Mouse (Mus musculus) embryonic facial prominence, embryonic 12.5 days (tissue): ENCODE measurements at regions not wholly inside any gene's neighbourhood (a gene's known extent, or its start where the extent isn't known, plus 50 kb on each side); places are given as distances from the start of the nearest gene placed in this dataset.
"Not testable (repeated sequence)": the region's sequence is repeated elsewhere in the genome, so short reads cannot be mapped to it uniquely, and the experiment has no call there.

ENCODE experiments used
- ATAC-seq: fragments of 200-750 bp; cut with Nextera tagmentation; 2 replicates; pipeline ENCODE4 v1.8.0; 2017; ENCODE audit not compliant: insufficient number of reproducible peaks, insufficient read depth, low FRiP score, low TSS enrichment
- H3K27ac ChIP-seq: fragments of 300-500 bp; sonication (generic); 2 replicates; pipeline ENCODE4 v1.5.1; 2016; ENCODE audit warnings: mild to moderate bottlenecking
- H3K27me3 ChIP-seq: fragments of 300-500 bp; sonication (generic); 2 replicates; pipeline ENCODE4 v1.6.1; 2016; ENCODE audit warnings: mild to moderate bottlenecking, moderate library complexity
- H3K36me3 ChIP-seq: fragments of 300-500 bp; sonication (generic); 2 replicates; pipeline ENCODE4 v1.6.1; 2016; ENCODE audit warnings: mild to moderate bottlenecking
- H3K4me1 ChIP-seq: fragments of 300-500 bp; sonication (generic); 2 replicates; pipeline ENCODE4 v1.6.1; 2016
- H3K4me2 ChIP-seq: fragments of 300-500 bp; sonication (generic); replicated peaks from 2 replicates; pipeline ENCODE4 v1.6.1; 2016; ENCODE audit warnings: mild to moderate bottlenecking, moderate library complexity
- H3K4me3 ChIP-seq: fragments of 300-500 bp; sonication (generic); 2 replicates; pipeline ENCODE4 v1.5.1; 2016; ENCODE audit warnings: mild to moderate bottlenecking
- H3K9ac ChIP-seq: fragments of 300-500 bp; sonication (generic); 2 replicates; pipeline ENCODE4 v1.6.1; 2016; ENCODE audit warnings: mild to moderate bottlenecking, moderate library complexity
- H3K9me3 ChIP-seq: fragments of 300-500 bp; sonication (generic); 2 replicates; pipeline ENCODE4 v1.6.1; 2016; ENCODE audit warnings: mild to moderate bottlenecking, moderate library complexity
- WGBS: fragments of 180-500 bp; shearing (Covaris S2); methylation state at CpG from one replicate; pipeline ENCODE4 v1.1.7; 2016; 5-methylcytosine and 5-hydroxymethylcytosine counted together

DNA sequence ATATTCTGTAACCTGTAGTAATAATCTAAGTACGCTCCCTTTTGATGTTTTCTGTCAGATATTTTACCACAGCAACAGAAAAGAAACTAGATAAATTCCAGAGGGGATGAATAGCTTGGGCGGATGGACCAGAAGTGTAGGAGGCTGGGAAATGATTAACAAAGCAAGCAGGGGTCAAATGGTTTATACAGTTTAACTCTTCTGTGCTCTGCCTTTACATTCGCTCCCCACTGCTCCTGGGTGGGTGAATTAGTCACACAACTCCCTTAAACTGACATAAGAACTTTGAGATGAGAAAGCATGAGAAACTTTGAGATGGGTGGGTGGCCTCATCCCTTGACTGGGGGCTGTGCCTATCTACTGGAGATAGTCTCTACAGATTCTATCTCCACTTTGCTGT, 235.4 kb upstream of the Rarb start:
- Histone ChIP-seq H3K4me1 (no peaks in the 10 kb centered on the region), H3K36me3 (no peaks in the 10 kb centered on the region), H3K4me2 (no peak overlapping the region), H3K9me3 (no peaks in the 10 kb centered on the region), H3K27me3 (no peaks in the 10 kb centered on the region), H3K4me3 (no peak overlapping the region), H3K27ac (no peak overlapping the region), H3K9ac (no peak overlapping the region)
- no peak for ATAC-seq
- 66% methylated on average over 3 of the region's 3 CpGs for WGBS

DNA sequence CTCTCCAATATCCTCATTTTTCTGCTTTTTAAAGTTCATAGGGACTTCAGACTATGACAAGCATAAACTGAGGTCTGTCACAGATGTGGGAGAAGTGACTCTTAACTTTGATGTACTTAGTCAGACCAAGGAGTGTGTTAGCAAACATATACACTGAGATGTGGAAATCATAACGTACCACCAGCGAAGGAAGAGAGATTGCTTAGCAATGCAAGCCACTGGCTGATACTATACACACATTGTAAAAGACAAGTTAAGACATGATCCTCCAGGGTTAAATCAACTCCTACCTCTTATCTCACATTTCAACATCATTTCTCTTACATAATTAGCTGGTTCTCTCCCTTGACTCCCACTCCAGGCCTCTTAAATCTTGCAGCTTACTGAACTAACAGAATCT, 227.9 kb upstream of the Rarb start:
- Histone ChIP-seq H3K9me3 (no peaks in the 10 kb centered on the region), H3K27ac (no peak overlapping the region), H3K4me1 (no peaks in the 10 kb centered on the region), H3K36me3 (no peaks in the 10 kb centered on the region), H3K4me3 (no peak overlapping the region), H3K9ac (no peak overlapping the region), H3K4me2 (no peak overlapping the region), H3K27me3 (no peaks in the 10 kb centered on the region)
- no peak for ATAC-seq
- WGBS = 74% methylated on average over 2 of the region's 2 CpGs

DNA sequence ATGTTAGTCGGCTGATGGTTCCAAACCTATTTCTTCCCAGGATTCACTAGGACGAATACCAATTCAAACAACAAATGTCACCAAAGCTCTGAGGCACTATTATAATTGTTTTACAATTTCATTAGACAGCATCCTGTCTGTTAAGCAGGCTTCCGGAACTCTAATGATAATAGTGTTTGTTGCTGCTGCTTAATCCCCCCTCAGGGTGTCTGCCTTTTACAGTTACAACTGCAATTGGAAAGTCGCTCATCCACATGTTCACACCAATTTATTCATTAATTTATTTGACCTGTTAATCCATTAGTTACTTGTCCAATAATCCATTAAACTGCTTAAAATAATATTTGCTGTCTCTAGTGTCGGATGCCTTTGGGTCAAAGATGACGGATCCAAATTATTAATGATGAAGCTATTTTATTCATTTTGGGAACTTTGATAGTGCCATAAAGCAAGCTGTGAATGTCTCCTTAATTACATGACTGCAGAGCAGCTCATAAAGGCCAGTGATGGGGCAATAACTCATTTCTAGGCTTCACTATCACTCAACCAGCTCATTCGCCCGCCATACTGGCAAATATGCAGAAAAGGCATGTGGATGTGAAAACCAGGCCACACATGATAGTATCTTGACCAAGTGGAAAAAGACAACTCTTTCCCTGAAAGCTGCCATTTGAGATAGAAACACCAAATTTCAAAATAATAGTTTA, 226.6 kb upstream of the Rarb start:
- no peaks in the 10 kb centered on the region for H3K9me3 ChIP-seq
- H3K9ac ChIP-seq = no peak overlapping the region

DNA sequence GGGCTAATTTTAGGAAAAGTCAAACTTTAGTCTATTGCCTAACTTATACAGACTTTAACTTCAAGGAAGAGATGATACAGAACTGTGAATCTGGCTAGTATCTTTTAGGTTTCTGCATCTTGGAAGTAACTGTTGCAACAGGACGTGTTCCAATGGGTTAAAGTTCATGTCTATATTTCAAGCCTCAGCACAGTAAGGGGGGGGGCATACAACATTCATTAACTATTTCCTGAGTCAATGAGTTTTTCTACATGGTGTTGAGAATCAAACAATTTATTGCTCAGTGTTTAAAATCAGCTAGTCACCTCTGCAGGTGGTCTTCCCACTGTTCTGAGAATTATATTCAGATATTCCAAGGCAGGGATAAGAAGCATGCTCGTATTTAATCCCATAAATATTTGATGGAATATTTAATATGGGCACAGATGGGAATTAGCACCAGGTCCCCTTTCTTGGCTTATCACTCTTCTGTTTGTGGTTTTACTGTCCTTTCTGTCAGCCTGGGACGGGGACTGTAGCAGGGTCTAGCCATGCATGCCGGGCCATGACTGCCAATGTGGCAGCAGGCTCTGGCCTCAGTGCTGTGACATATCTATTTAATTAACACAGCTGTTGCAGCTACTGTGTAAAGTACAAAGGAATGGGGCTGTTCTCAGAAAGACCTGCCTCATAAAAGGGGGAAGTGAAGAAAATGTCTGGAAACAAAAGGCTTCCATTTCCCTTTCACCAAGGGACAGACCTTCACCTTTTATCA, 201.8 kb upstream of the Rarb start:
- Histone ChIP-seq H3K27ac (no peak overlapping the region), H3K4me3 (no peak overlapping the region), H3K27me3 (no peaks in the 10 kb centered on the region), H3K9me3 (no peaks in the 10 kb centered on the region), H3K4me1 (no peaks in the 10 kb centered on the region), H3K9ac (no peak overlapping the region), H3K36me3 (no peaks in the 10 kb centered on the region), H3K4me2 (no peak overlapping the region)
- 63% methylated on average over 4 of the region's 4 CpGs for WGBS
- no peak for ATAC-seq

More for the DNA sequence above, 226.6 kb upstream of the Rarb start:
- WGBS = 86% methylated on average over 8 of the region's 8 CpGs
- Histone ChIP-seq H3K36me3 (no peaks in the 10 kb centered on the region), H3K4me2 (no peak overlapping the region), H3K4me3 (no peak overlapping the region), H3K27ac (no peak overlapping the region), H3K27me3 (no peaks in the 10 kb centered on the region), H3K4me1 (no peaks in the 10 kb centered on the region)
- ATAC-seq = no peak

DNA sequence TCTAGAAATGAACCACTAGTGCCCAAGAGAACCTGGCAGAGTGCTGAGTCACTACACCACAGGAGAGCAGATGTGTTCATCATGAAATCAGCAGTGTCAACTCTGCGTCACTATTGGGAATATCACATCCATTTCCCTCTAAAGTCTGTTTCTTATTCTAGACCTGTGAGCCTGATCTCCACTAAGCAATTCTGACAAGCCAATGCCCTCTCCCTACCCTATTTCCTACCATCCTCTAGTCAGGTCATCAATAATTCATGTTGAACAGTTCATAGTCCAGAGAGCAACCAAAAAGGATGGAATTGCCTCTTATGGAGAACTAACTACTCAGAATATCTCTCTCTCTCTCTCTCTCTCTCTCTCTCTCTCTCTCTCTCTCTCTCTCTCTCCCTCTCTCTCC, 194.0 kb upstream of the Rarb start:
- Histone ChIP-seq H3K36me3 (no peaks in the 10 kb centered on the region), H3K4me3 (no peak overlapping the region), H3K27ac (no peak overlapping the region), H3K4me1 (no peaks in the 10 kb centered on the region), H3K4me2 (no peak overlapping the region), H3K9me3 (no peaks in the 10 kb centered on the region), H3K9ac (no peak overlapping the region), H3K27me3 (no peaks in the 10 kb centered on the region)
- 83% methylated on average over 1 of the region's 1 CpGs for WGBS
- ATAC-seq = no peak

DNA sequence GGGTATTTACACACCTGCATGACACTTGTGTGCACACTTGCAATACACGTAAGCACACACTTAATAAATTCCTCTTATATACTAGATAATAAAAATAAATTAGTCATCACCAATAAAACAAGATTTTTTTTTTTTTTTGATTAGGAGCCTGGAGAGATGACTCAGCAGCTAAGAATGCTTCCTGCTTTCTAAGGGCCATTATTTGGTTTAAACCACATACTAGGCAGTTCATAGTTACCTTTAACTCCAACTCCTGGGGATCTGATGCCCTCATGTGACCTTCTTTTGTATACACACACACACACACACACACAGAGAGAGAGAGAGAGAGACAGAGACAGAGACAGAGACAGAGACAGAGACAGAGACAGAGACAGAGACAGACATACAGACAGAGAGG, 193.2 kb upstream of the Rarb start:
- Histone ChIP-seq H3K27me3 (no peaks in the 10 kb centered on the region), H3K4me3 (no peak overlapping the region), H3K4me1 (no peaks in the 10 kb centered on the region), H3K36me3 (no peaks in the 10 kb centered on the region), H3K9me3 (no peaks in the 10 kb centered on the region), H3K9ac (no peak overlapping the region), H3K4me2 (no peak overlapping the region), H3K27ac (no peak overlapping the region)
- no peak for ATAC-seq
- 80% methylated on average over 1 of the region's 1 CpGs for WGBS

DNA sequence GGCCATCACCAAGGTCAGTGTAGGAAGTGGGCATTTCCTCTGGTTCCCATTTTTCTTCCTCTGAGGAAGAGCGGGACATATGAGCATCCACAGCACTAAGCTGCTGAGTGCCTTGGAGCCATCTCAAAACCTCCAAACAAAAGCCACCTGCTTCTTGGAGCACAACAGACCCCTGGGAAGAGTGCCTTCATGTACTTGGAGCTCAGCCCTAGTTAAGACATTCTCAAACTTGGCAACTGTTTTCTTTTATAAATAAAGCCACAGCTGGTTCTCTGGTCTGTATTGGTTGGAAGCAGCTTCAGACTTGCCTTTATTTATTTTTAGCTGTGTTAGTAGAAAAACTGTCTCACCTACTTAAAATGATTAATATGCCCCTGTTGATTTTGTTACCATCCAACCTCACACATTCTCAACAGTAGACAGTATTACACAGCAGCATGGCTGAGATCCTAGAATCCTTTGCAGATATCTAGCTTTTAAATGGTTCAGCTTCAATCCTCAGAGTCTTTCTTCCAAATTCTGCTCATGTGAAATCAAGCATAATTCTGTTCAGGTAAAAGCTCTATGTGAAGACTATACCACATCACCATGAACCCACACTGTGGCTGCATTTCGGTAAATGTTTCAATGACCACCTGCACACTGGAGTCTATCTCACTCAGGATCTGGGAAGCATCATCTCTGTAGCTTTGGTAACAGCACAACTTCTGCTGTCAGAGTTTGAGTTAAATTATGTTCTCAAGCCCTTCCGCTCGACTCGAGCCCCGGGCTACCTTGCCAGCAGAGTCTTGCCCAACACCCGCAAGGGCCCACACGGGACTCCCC, 186.4 kb upstream of the Rarb start:
- Histone ChIP-seq H3K9ac (no peak overlapping the region), H3K4me1 (no peaks in the 10 kb centered on the region), H3K36me3 (no peaks in the 10 kb centered on the region), H3K4me2 (no peak overlapping the region), H3K27ac (no peak overlapping the region), H3K4me3 (no peak overlapping the region), H3K27me3 (no peaks in the 10 kb centered on the region), H3K9me3 (no peaks in the 10 kb centered on the region)
- no peak for ATAC-seq
- 89% methylated on average over 8 of the region's 8 CpGs for WGBS

DNA sequence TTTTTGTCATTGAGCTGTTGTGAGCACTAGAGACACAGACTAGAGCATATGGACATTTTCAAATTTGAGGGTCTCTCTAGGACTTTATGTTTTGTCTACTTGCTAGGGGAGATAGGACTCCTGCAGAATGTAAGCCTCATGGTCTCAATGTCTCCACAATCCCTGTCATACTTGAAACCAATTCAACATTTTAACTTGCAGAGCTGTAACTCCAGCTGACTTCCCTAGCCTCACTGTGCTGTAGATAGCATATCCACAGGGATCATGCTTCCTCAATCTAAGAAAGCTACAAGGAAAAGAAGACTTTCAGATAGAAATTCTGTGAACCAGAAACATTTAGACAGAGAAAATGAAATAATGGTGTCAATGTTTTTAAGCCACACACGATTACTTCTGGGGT, 185.8 kb upstream of the Rarb start:
- ATAC-seq = no peak
- 88% methylated on average over 1 of the region's 1 CpGs for WGBS
- Histone ChIP-seq H3K4me1 (no peaks in the 10 kb centered on the region), H3K4me3 (no peak overlapping the region), H3K9ac (no peak overlapping the region), H3K36me3 (no peaks in the 10 kb centered on the region), H3K27me3 (no peaks in the 10 kb centered on the region), H3K27ac (no peak overlapping the region), H3K4me2 (no peak overlapping the region), H3K9me3 (no peaks in the 10 kb centered on the region)

DNA sequence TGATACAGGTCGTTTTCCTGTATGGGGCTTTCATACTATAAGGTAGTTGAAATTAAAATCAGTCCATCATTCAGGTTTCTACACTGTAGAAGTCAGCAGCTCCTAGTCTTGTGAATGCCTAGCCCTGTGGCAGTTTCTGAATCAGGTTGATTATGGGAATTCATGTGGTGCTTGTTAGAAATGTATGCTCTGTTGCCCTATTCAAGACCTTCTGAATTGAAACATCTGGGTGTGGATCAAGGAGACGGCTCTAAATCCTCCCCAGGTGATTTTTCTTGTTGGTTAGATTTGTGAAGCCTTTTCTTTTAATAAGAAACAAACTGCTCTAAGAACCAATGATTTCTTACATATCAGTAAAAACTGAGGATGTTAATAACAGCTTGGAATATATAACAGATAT, 177.8 kb upstream of the Rarb start:
- WGBS = 38% methylated on average over 2 of the region's 2 CpGs
- Histone ChIP-seq H3K9me3 (no peaks in the 10 kb centered on the region), H3K27ac (no peak overlapping the region), H3K27me3 (no peaks in the 10 kb centered on the region), H3K36me3 (no peaks in the 10 kb centered on the region), H3K4me1 (no peaks in the 10 kb centered on the region), H3K4me2 (no peak overlapping the region), H3K9ac (no peak overlapping the region), H3K4me3 (no peak overlapping the region)
- ATAC-seq = no peak

DNA sequence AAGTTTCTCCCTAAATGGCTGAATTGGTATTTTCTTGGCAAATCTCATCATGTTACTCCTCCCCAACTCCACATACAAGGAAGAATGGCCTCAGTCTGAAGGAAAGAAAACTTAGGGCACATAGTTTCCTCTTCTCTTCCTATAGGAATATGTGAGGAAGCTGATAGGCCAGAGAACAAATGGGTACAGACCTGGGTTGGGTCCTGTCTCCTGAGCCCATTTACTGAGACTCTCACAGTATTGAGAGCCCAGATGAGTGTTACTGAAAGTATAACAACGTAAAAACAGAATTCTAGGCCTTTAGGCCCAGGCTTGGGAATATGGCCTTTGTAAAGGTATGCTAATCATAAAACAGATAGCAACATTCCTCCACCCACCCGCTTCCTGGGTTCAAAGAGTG, 152.0 kb upstream of the Rarb start:
- 88% methylated on average over 2 of the region's 2 CpGs for WGBS
- H3K4me2 ChIP-seq, H3K4me3 ChIP-seq, H3K4me1 ChIP-seq, H3K27me3 ChIP-seq, ATAC-seq, H3K9ac ChIP-seq, H3K36me3 ChIP-seq, H3K27ac ChIP-seq, H3K9me3 ChIP-seq: not testable (repeated sequence)

DNA sequence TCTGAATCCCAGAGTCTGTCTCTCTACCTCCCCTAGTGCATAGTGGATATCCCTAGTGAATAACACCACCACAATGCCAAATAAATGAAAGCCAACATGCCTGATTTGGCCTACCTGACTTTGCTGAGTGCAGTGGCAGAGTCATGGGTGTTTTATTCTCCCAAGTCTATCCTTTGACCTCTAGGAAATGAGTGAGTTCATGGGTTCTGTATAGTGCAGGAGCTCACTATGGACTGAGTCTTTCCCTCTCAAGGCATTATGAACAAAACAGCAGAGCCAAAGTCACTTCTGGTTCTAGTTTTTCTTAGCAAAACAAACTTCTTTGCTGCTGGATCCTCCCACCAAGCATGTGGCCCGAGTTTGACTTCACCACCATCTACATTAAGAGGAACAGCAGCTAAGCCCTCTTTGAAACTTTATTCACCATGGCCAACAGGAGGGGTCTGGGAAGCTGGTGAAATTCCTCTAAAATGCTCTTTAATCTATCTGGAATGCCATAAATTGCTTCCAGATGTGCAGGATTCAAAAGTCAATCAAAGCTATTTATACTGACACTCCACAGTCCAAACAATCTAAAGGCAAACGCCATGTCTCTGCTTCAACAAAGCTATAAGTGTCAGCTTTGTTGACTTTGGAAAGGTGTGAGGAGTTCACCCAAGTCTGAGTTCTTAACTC, 145.9 kb upstream of the Rarb start:
- Histone ChIP-seq H3K36me3 (no peaks in the 10 kb centered on the region), H3K4me2 (no peak overlapping the region), H3K4me3 (no peak overlapping the region), H3K4me1 (peaks cover 31% of the 10 kb centered on the region), H3K27me3 (no peaks in the 10 kb centered on the region), H3K9me3 (no peaks in the 10 kb centered on the region), H3K9ac (no peak overlapping the region), H3K27ac (peak overlapping the region; percentile 80)
- ATAC-seq = peak; percentile 79; the same call in 1 of the 2 replicates
- WGBS = 7% methylated on average over 2 of the region's 2 CpGs
